Mouse (Mus musculus) CH12.LX (cell line): ENCODE measurements at regions not wholly inside any gene's neighbourhood (a gene's known extent, or its start where the extent isn't known, plus 50 kb on each side); places are given as distances from the start of the nearest gene placed in this dataset.

Experiments used
- DNase-seq: peaks from one replicate; pipeline ENCODE4 v3.0.0-alpha.2; 2013; ENCODE audit errors: extremely low read depth
- H3K27ac ChIP-seq: 2 replicates; pipeline ENCODE4 v1.5.1; 2012; ENCODE audit warnings: low read depth, mild to moderate bottlenecking, control low read depth, moderate library complexity; ENCODE audit not compliant: insufficient read depth
- H3K27me3 ChIP-seq: replicated peaks from 2 replicates; pipeline ENCODE3; 2012; ENCODE audit warnings: inconsistent platforms
- H3K36me3 ChIP-seq, 2 experiments: replicated peaks in 1 of 2; 2 replicates each; pipeline versions ENCODE3 to v1.6.1; 2012; ENCODE audit warnings: inconsistent platforms in 1 of 2, low read length in 1 of 2, mild to moderate bottlenecking in 1 of 2, mixed read lengths in 1 of 2, moderate library complexity in 1 of 2; ENCODE audit not compliant: control insufficient read depth in 1 of 2, insufficient read depth in 1 of 2
- H3K4me1 ChIP-seq, 2 experiments: 2 replicates each; pipeline ENCODE4 v1.6.1; 2012; ENCODE audit warnings: inconsistent platforms in 1 of 2, moderate library complexity in 1 of 2; ENCODE audit not compliant: insufficient read depth in 2 of 2, control insufficient read depth in 1 of 2
- H3K4me2 ChIP-seq: 2 replicates; pipeline ENCODE4 v1.6.1; 2012; ENCODE audit warnings: low read depth, mild to moderate bottlenecking, control low read depth; ENCODE audit not compliant: poor library complexity, insufficient read depth, severe bottlenecking
- H3K4me3 ChIP-seq, 3 experiments: fragments of 150-350 bp in 1 of 3; sonication (generic) in 1 of 3; replicated peaks in 1 of 3; 2 replicates each; pipeline versions ENCODE3 to v1.5.1; 2011 to 2012; ENCODE audit warnings: low read depth in 2 of 3, low read length in 2 of 3, mild to moderate bottlenecking in 2 of 3, moderate library complexity in 2 of 3, control low read depth in 1 of 3, improper control_type of control experiment in 1 of 3, inconsistent platforms in 1 of 3, mixed read lengths in 1 of 3; ENCODE audit not compliant: poor library complexity in 1 of 3
- H3K79me2 ChIP-seq: replicated peaks from 2 replicates; pipeline ENCODE4 v1.6.1; 2012; ENCODE audit warnings: mild to moderate bottlenecking, moderate library complexity; ENCODE audit not compliant: control insufficient read depth, poor library complexity, insufficient read depth, severe bottlenecking; ENCODE audit errors: extremely low read depth
- H3K9ac ChIP-seq: 2 replicates; pipeline ENCODE4 v1.6.1; 2012; ENCODE audit warnings: low read depth, mild to moderate bottlenecking, control low read depth, moderate library complexity; ENCODE audit not compliant: insufficient read depth
- H3K9me3 ChIP-seq: replicated peaks from 2 replicates; pipeline ENCODE3; 2012; ENCODE audit warnings: low read length, inconsistent platforms, mixed read lengths
- BHLHE40 ChIP-seq: IDR thresholded peaks from 2 replicates; pipeline ENCODE4 v1.6.1; 2011; ENCODE audit warnings: mild to moderate bottlenecking, low read depth, low read length, improper control_type of control experiment
- CHD2 ChIP-seq: IDR thresholded peaks from 2 replicates; pipeline ENCODE4 v1.6.1; 2011; ENCODE audit warnings: low read length, improper control_type of control experiment
- E2F4 ChIP-seq: IDR thresholded peaks from 2 replicates; pipeline ENCODE4 v1.6.1; 2011; ENCODE audit warnings: low read depth, low read length, improper control_type of control experiment; ENCODE audit not compliant: insufficient replicate concordance
- EP300 ChIP-seq: IDR thresholded peaks from 2 replicates; pipeline ENCODE4 v1.6.1; 2011; ENCODE audit warnings: low read length, improper control_type of control experiment
- GABPA ChIP-seq: IDR thresholded peaks from 2 replicates; pipeline ENCODE4 v1.6.1; 2012; ENCODE audit warnings: low read depth, low read length, improper control_type of control experiment, inconsistent platforms; ENCODE audit not compliant: insufficient replicate concordance
- HCFC1 ChIP-seq: IDR thresholded peaks from 2 replicates; pipeline ENCODE4 v1.6.1; 2012; ENCODE audit warnings: low read depth, mild to moderate bottlenecking, inconsistent platforms, low read length, improper control_type of control experiment
- IRF4 ChIP-seq: IDR thresholded peaks from 2 replicates; pipeline ENCODE4 v1.6.1; 2014; ENCODE audit warnings: low read depth, mild to moderate bottlenecking, inconsistent platforms, low read length, improper control_type of control experiment
- JUN ChIP-seq: IDR thresholded peaks from 2 replicates; pipeline ENCODE4 v1.6.1; 2011; ENCODE audit warnings: low read depth, mild to moderate bottlenecking, low read length, improper control_type of control experiment, moderate library complexity; ENCODE audit not compliant: insufficient read depth
- JUND ChIP-seq: conservative IDR thresholded peaks from 2 replicates; pipeline ENCODE4 v1.6.1; 2011; ENCODE audit warnings: low read depth, low read length, improper control_type of control experiment
- MAFK ChIP-seq: IDR thresholded peaks from 2 replicates; pipeline ENCODE4 v1.6.1; 2011; ENCODE audit warnings: low read length, improper control_type of control experiment; ENCODE audit not compliant: insufficient replicate concordance
- MAZ ChIP-seq: IDR thresholded peaks from 2 replicates; pipeline ENCODE4 v1.6.1; 2012; ENCODE audit warnings: low read depth, mild to moderate bottlenecking, inconsistent platforms, low read length, improper control_type of control experiment, moderate library complexity
- MEF2A ChIP-seq: IDR thresholded peaks from 2 replicates; pipeline ENCODE4 v1.6.1; 2014; ENCODE audit warnings: low read depth, mild to moderate bottlenecking, inconsistent platforms, low read length, improper control_type of control experiment, borderline replicate concordance
- MXI1 ChIP-seq: IDR thresholded peaks from 2 replicates; pipeline ENCODE4 v1.6.1; 2011; ENCODE audit warnings: mild to moderate bottlenecking, low read depth, low read length, improper control_type of control experiment
- MYC ChIP-seq: IDR thresholded peaks from 2 replicates; pipeline ENCODE4 v1.6.1; 2011; ENCODE audit warnings: low read depth, mild to moderate bottlenecking, improper control_type of control experiment, low read length
- NRF1 ChIP-seq: IDR thresholded peaks from 2 replicates; pipeline ENCODE4 v1.6.1; 2014; ENCODE audit warnings: low read depth, mild to moderate bottlenecking, inconsistent platforms, low read length, improper control_type of control experiment, moderate library complexity
- PAX5 ChIP-seq: IDR thresholded peaks from 2 replicates; pipeline ENCODE4 v1.6.1; 2012; ENCODE audit warnings: low read length, inconsistent platforms, mixed read lengths
- POLR2A ChIP-seq: IDR thresholded peaks from 2 replicates; pipeline ENCODE4 v1.6.1; 2011; ENCODE audit warnings: low read depth, mild to moderate bottlenecking, improper control_type of control experiment, low read length
- RAD21 ChIP-seq: IDR thresholded peaks from 2 replicates; pipeline ENCODE4 v1.6.1; 2011; ENCODE audit warnings: low read depth, mild to moderate bottlenecking, low read length, improper control_type of control experiment, moderate library complexity
- RCOR1 ChIP-seq: conservative IDR thresholded peaks from 2 replicates; pipeline ENCODE4 v1.6.1; 2012; ENCODE audit warnings: low read depth, mild to moderate bottlenecking, inconsistent platforms, low read length, improper control_type of control experiment
- SIN3A ChIP-seq: IDR thresholded peaks from 2 replicates; pipeline ENCODE4 v1.6.1; 2012; ENCODE audit warnings: low read length, improper control_type of control experiment, inconsistent platforms
- TBP ChIP-seq: conservative IDR thresholded peaks from 2 replicates; pipeline ENCODE4 v1.6.1; 2011; ENCODE audit warnings: low read depth, low read length, improper control_type of control experiment
- USF1 ChIP-seq: IDR thresholded peaks from 2 replicates; pipeline ENCODE4 v1.6.1; 2014; ENCODE audit warnings: low read depth, mild to moderate bottlenecking, inconsistent platforms, low read length, improper control_type of control experiment
- USF2 ChIP-seq: conservative IDR thresholded peaks from 2 replicates; pipeline ENCODE4 v1.6.1; 2011; ENCODE audit warnings: low read depth, low read length, improper control_type of control experiment
- ZC3H11A ChIP-seq: IDR thresholded peaks from 2 replicates; pipeline ENCODE4 v1.6.1; 2012; ENCODE audit warnings: low read depth, mild to moderate bottlenecking, inconsistent platforms, low read length, improper control_type of control experiment
- ZKSCAN1 ChIP-seq: IDR thresholded peaks from 2 replicates; pipeline ENCODE4 v1.6.1; 2012; ENCODE audit warnings: low read depth, inconsistent platforms, low read length, improper control_type of control experiment, borderline replicate concordance
- ZNF384 ChIP-seq: IDR thresholded peaks from 2 replicates; pipeline ENCODE4 v1.6.1; 2012; ENCODE audit warnings: low read depth, low read length, improper control_type of control experiment, inconsistent platforms
- dilution Hi-C: fragments of 300-500 bp; cut with MboI; formaldehyde crosslinking; loops from 2 replicates; pipeline ENCODE4 v1.14.3; 2020; ENCODE audit warnings: low sequenced_read_pairs; ENCODE audit not compliant: extremely low pct_unique_long_range_greater_than_20kb, extremely low pct_ligation_motif_present
- in situ Hi-C: fragments of 300-500 bp; cut with MboI; formaldehyde crosslinking; loops from 3 replicates; pipeline ENCODE4 v1.14.3; 2019; ENCODE audit warnings: low sequenced_read_pairs, low pct_ligation_motif_present, low pct_unique_long_range_greater_than_20kb, mixed read lengths

GRCm38 (mm10) chr13:26457487-26458253 is 312.3 kb downstream of the Hdgfl1 start:
- dilution Hi-C loops (no loop called here), in situ Hi-C loops (no loop called here)
- Histone ChIP-seq H3K79me2 (no peaks in the 10 kb centered on the region), H3K4me2 (no peak overlapping the region), H3K36me3 (no peaks in the 10 kb centered on the region), H3K4me1 (no peaks in the 10 kb centered on the region), H3K9ac (no peak overlapping the region), H3K4me3 (no peak overlapping the region), H3K27me3 (no peaks in the 10 kb centered on the region), H3K9me3 (no peaks in the 10 kb centered on the region), H3K27ac (no peak overlapping the region)
- TF ChIP-seq JUN, result no peak
- TF ChIP-seq EP300, result no peak
- no peak for TF ChIP-seq JUND
- no peak for TF ChIP-seq ZC3H11A
- no peak for TF ChIP-seq POLR2A
- no peak for DNase-seq

DNA sequence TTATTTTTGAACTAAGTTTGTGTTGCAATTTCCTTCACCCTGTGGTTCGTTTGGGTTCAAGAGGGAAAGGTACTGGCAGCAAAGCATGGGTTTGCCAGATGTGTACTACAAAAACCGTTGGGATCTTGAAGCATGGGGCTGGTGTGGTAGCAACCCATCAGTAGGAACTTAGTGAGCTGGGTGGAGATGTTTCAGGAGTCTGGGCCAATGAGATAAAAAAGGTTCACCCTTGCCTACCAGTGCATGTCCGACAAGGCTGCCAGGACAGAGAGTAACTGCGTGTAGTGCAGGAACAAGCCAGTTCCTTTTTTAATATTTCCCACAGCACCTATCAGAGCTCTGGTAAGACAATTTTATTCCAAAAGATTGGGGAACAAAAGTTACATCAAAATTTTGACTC is 343.3 kb downstream of the Hdgfl1 start:
- dilution Hi-C loops (no loop called here), in situ Hi-C loops (no loop called here)
- TF ChIP-seq ZKSCAN1, result no peak
- no peak for TF ChIP-seq IRF4
- no peak for TF ChIP-seq EP300
- TF ChIP-seq RCOR1, result no peak
- TF ChIP-seq MAFK, result no peak
- no peak for TF ChIP-seq PAX5
- TF ChIP-seq TBP, result no peak
- TF ChIP-seq JUND, result no peak
- Histone ChIP-seq H3K79me2 (no peaks in the 10 kb centered on the region), H3K4me2 (no peak overlapping the region), H3K36me3 (no peaks in the 10 kb centered on the region), H3K9ac (no peak overlapping the region), H3K27me3 (no peaks in the 10 kb centered on the region), H3K9me3 (no peaks in the 10 kb centered on the region), H3K4me1 (no peaks in the 10 kb centered on the region), H3K4me3 (no peak overlapping the region), H3K27ac (no peak overlapping the region)
- no peak for DNase-seq

DNA sequence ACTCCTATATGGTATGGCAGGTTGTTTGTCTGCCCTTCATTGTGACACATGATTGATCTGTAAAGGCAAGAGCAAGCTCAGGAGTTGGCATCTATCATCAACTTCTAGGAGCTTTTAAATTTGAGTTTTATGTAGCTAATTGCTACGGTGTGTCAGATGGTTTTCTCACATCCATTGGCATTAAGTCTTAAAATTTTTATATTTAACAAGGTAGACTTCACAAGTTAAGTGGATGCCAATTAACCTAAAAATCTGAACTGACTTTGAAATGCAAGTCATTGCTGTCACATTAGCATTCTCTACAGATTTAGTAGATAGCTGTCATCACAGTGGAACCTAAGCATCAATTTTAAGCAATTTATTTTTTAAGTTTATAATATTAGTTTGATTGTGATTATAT is 345.5 kb downstream of the Hdgfl1 start:
- DNase-seq, result no peak
- Histone ChIP-seq H3K4me3 (no peak overlapping the region), H3K27ac (no peak overlapping the region), H3K9me3 (no peaks in the 10 kb centered on the region), H3K79me2 (no peaks in the 10 kb centered on the region), H3K9ac (no peak overlapping the region), H3K36me3 (no peaks in the 10 kb centered on the region), H3K4me2 (no peak overlapping the region), H3K4me1 (no peaks in the 10 kb centered on the region), H3K27me3 (no peaks in the 10 kb centered on the region)
- in situ Hi-C loops (no loop called here), dilution Hi-C loops (no loop called here)
- TF ChIP-seq MYC (no peak), RAD21 (no peak), USF1 (no peak), E2F4 (no peak), GABPA (no peak), TBP (no peak), SIN3A (no peak), HCFC1 (no peak), MAFK (no peak), USF2 (no peak), MXI1 (no peak), BHLHE40 (no peak), MAZ (no peak), MEF2A (no peak), IRF4 (no peak), ZNF384 (no peak), NRF1 (no peak), CHD2 (no peak)
